In genomic region chr2:35880362-35880761, GRCm38 (mm10) we compare ENCODE assay signal across 15 mouse cellular contexts.
DNase-seq lines count a peak whose midpoint lies in the region; ATAC-seq and TF ChIP-seq lines count a peak whose summit lies in the region.
"Had no signal": no experiment of that assay in that cellular context is flagged by ENCODE, and none has a peak within 500 bp of the region (broad histone marks: within the 10 kb centered on the region; RNA-seq: fewer than 3 reads in every experiment).

No protein-coding gene starts in this region.

- 68% methylated on average over 7 of the region's 7 CpGs for WGBS in forebrain, embryonic 12.5 days
- WGBS in forebrain, embryonic 14.5 days, result 74% methylated on average over 7 of the region's 7 CpGs
- WGBS in kidney, embryonic 14.5 days, result 57% methylated on average over 7 of the region's 7 CpGs
- WGBS in hindbrain, embryonic 13.5 days, result 58% methylated on average over 7 of the region's 7 CpGs
- 55% methylated on average over 7 of the region's 7 CpGs for WGBS in midbrain, postnatal 0 days

- no peak for DNase-seq in forebrain, embryonic 14.5 days (ENCODE audit: low spot score)
- peak; percentile 19 for DNase-seq in kidney, postnatal 14 days
- DNase-seq in midbrain, postnatal 0 days (ENCODE audit: low spot score), result no peak
- DNase-seq in cerebellum, postnatal 10 days, result no peak
- DNase-seq: adrenal gland, adult 8-10 months; cerebellum, postnatal 14 days; gastrocnemius, postnatal 14 days had no signal

- no peak overlapping the region for H3K27ac ChIP-seq in forebrain, embryonic 12.5 days
- H3K27ac ChIP-seq in forebrain, embryonic 14.5 days (ENCODE audit: low read depth, low read length), result no peak overlapping the region
- no peak overlapping the region for H3K27ac ChIP-seq in kidney, embryonic 14.5 days (ENCODE audit: low read depth, low read length)
- H3K27ac ChIP-seq in hindbrain, embryonic 13.5 days, result 0 out of 2 replicates have a peak overlapping the region, but pooled peaks have one; percentile 12
- peak overlapping the region; percentile 3; the same call in 1 of the 2 replicates for H3K27ac ChIP-seq in midbrain, postnatal 0 days (ENCODE audit: low read depth, low read length)
- H3K27ac ChIP-seq: forebrain, embryonic 15.5 days; left cerebral cortex, adult 2 months had no signal

- no peak for TF ChIP-seq CTCF in midbrain, postnatal 0 days (IDR thresholded peaks at IDR 0.05)

- no peak overlapping the region for H3K4me2 ChIP-seq in forebrain, embryonic 12.5 days
- no peak overlapping the region for H3K4me2 ChIP-seq in forebrain, embryonic 14.5 days (ENCODE audit: low read length)
- no peak overlapping the region for H3K4me2 ChIP-seq in kidney, embryonic 14.5 days (replicated peaks; ENCODE audit: low read depth, low read length)
- no peak overlapping the region for H3K4me2 ChIP-seq in hindbrain, embryonic 13.5 days
- H3K4me2 ChIP-seq in midbrain, postnatal 0 days (ENCODE audit: low read depth, low read length, poor library complexity, severe bottlenecking), result no peak overlapping the region
- H3K4me2 ChIP-seq: forebrain, embryonic 15.5 days; liver, embryonic 11.5 days had no signal

- H3K9ac ChIP-seq in forebrain, embryonic 12.5 days, result peak overlapping the region; percentile 27; the same call in 1 of the 2 replicates
- H3K9ac ChIP-seq in forebrain, embryonic 14.5 days (ENCODE audit: low read length), result no peak overlapping the region
- no peak overlapping the region for H3K9ac ChIP-seq in kidney, embryonic 14.5 days (ENCODE audit: low read depth, low read length)
- H3K9ac ChIP-seq in hindbrain, embryonic 13.5 days, result no peak overlapping the region
- no peak overlapping the region for H3K9ac ChIP-seq in midbrain, postnatal 0 days (replicated peaks; ENCODE audit: low read length, poor library complexity, severe bottlenecking)
- H3K9ac ChIP-seq: forebrain, embryonic 15.5 days had no signal

- no peak for ATAC-seq in forebrain, embryonic 12.5 days (ENCODE audit: low FRiP score)
- no peak for ATAC-seq in forebrain, embryonic 14.5 days
- no peak for ATAC-seq in kidney, embryonic 14.5 days (ENCODE audit: low FRiP score, low TSS enrichment)
- no peak for ATAC-seq in hindbrain, embryonic 13.5 days (ENCODE audit: low FRiP score)
- no peak for ATAC-seq in midbrain, postnatal 0 days (ENCODE audit: low FRiP score)
- no peak for ATAC-seq in megakaryocyte progenitor cell, adult 5-6 weeks (replicated peaks; ENCODE audit: poor library complexity)
- ATAC-seq: forebrain, embryonic 15.5 days; lung, postnatal 0 days had no signal

- H3K4me3 ChIP-seq in forebrain, embryonic 12.5 days (replicated peaks), result no peak overlapping the region
- H3K4me3 ChIP-seq in forebrain, embryonic 14.5 days (ENCODE audit: low read depth, low read length), result no peak overlapping the region
- no peak overlapping the region for H3K4me3 ChIP-seq in kidney, embryonic 14.5 days (ENCODE audit: low read length)
- H3K4me3 ChIP-seq in hindbrain, embryonic 13.5 days, result no peak overlapping the region
- no peak overlapping the region for H3K4me3 ChIP-seq in midbrain, postnatal 0 days (ENCODE audit: low read depth, low read length)
- H3K4me3 ChIP-seq: forebrain, embryonic 15.5 days; left cerebral cortex, adult 2 months had no signal

- peaks cover 19% of the 10 kb centered on the region for H3K4me1 ChIP-seq in forebrain, embryonic 12.5 days
- H3K4me1 ChIP-seq in forebrain, embryonic 14.5 days (ENCODE audit: control insufficient read depth, insufficient read depth, low read length), result 0 out of 2 replicates have a peak, but pooled peaks cover 2% of the 10 kb centered on the region
- H3K4me1 ChIP-seq in kidney, embryonic 14.5 days (ENCODE audit: control insufficient read depth, insufficient read depth, low read length), result no peaks in the 10 kb centered on the region
- H3K4me1 ChIP-seq in hindbrain, embryonic 13.5 days (replicated peaks), result peaks cover 32% of the 10 kb centered on the region
- peaks cover 4% of the 10 kb centered on the region; the same call in 1 of the 2 replicates for H3K4me1 ChIP-seq in midbrain, postnatal 0 days (ENCODE audit: insufficient read depth, low read length)

- H3K27me3 ChIP-seq in forebrain, embryonic 12.5 days, result peaks cover 7% of the 10 kb centered on the region; the same call in 1 of the 2 replicates
- H3K27me3 ChIP-seq in forebrain, embryonic 14.5 days (replicated peaks; ENCODE audit: control insufficient read depth, insufficient read depth, low read length), result no peaks in the 10 kb centered on the region
- no peaks in the 10 kb centered on the region for H3K27me3 ChIP-seq in kidney, embryonic 14.5 days (ENCODE audit: control insufficient read depth, insufficient read depth, low read length)
- peaks cover 4% of the 10 kb centered on the region; the same call in 1 of the 2 replicates for H3K27me3 ChIP-seq in hindbrain, embryonic 13.5 days
- no peaks in the 10 kb centered on the region for H3K27me3 ChIP-seq in midbrain, postnatal 0 days (ENCODE audit: insufficient read depth, low read length)
- H3K27me3 ChIP-seq: forebrain, embryonic 15.5 days had no signal

- no peaks in the 10 kb centered on the region for H3K36me3 ChIP-seq in forebrain, embryonic 12.5 days (replicated peaks)
- H3K36me3 ChIP-seq in forebrain, embryonic 14.5 days (ENCODE audit: control insufficient read depth, insufficient read depth, low read length), result no peaks in the 10 kb centered on the region
- H3K36me3 ChIP-seq in kidney, embryonic 14.5 days (ENCODE audit: control insufficient read depth, insufficient read depth, low read length), result no peaks in the 10 kb centered on the region
- H3K36me3 ChIP-seq in hindbrain, embryonic 13.5 days, result no peaks in the 10 kb centered on the region
- H3K36me3 ChIP-seq in midbrain, postnatal 0 days (ENCODE audit: insufficient read depth, low read length), result no peaks in the 10 kb centered on the region
- H3K36me3 ChIP-seq: forebrain, embryonic 15.5 days had no signal

- H3K9me3 ChIP-seq in forebrain, embryonic 12.5 days, result no peaks in the 10 kb centered on the region
- H3K9me3 ChIP-seq in forebrain, embryonic 14.5 days (replicated peaks; ENCODE audit: control insufficient read depth, low read length), result no peaks in the 10 kb centered on the region
- no peaks in the 10 kb centered on the region for H3K9me3 ChIP-seq in kidney, embryonic 14.5 days (ENCODE audit: control insufficient read depth, low read length)
- no peaks in the 10 kb centered on the region for H3K9me3 ChIP-seq in hindbrain, embryonic 13.5 days
- no peaks in the 10 kb centered on the region for H3K9me3 ChIP-seq in midbrain, postnatal 0 days (ENCODE audit: low read length)
- H3K9me3 ChIP-seq: forebrain, embryonic 15.5 days had no signal

Comparison
In these comparisons a context has a peak if more than half of its experiments do, and no peak if none do; other contexts are left out.
1. H3K27ac ChIP-seq: peak in hindbrain, embryonic 13.5 days (single experiment) and midbrain, postnatal 0 days (single experiment); none in forebrain, embryonic 12.5 days (single experiment), forebrain, embryonic 14.5 days (single experiment) and kidney, embryonic 14.5 days (single experiment).